Mouse (Mus musculus) limb, embryonic 11.5 days (tissue): Measurements from ENCODE around the gene Ptcra. TPM values are rescaled to one million over a fixed set of nuclear protein-coding genes. Genes with fewer than 3 reads are reported as not detected.

Source experiments
- ATAC-seq: fragments of 200-750 bp; cut with Nextera tagmentation; 2 replicates; pipeline ENCODE4 v1.8.0; 2017; ENCODE audit warnings: low read depth; ENCODE audit not compliant: insufficient number of reproducible peaks, low FRiP score, low TSS enrichment
- DNase-seq: peaks from one replicate; pipeline ENCODE4 v3.0.0-alpha.2; 2015; ENCODE audit warnings: low spot score
- H3K27ac ChIP-seq: fragments of 300-500 bp; sonication (generic); replicated peaks from 2 replicates; pipeline ENCODE4 v1.5.1; 2014; ENCODE audit warnings: low read depth, mild to moderate bottlenecking, low read length
- H3K27me3 ChIP-seq: fragments of 300-500 bp; sonication (generic); 2 replicates; pipeline ENCODE4 v1.6.1; 2014; ENCODE audit warnings: mild to moderate bottlenecking, low read length, mixed read lengths; ENCODE audit not compliant: control insufficient read depth, insufficient read depth
- H3K36me3 ChIP-seq: fragments of 300-500 bp; sonication (generic); 2 replicates; pipeline ENCODE4 v1.6.1; 2014; ENCODE audit warnings: mild to moderate bottlenecking, low read length, moderate library complexity, mixed read lengths; ENCODE audit not compliant: control insufficient read depth, insufficient read depth
- H3K4me1 ChIP-seq: fragments of 300-500 bp; sonication (generic); 2 replicates; pipeline ENCODE4 v1.6.1; 2014; ENCODE audit warnings: low read length, mixed read lengths; ENCODE audit not compliant: control insufficient read depth, insufficient read depth
- H3K4me2 ChIP-seq: fragments of 300-500 bp; sonication (generic); 2 replicates; pipeline ENCODE4 v1.6.1; 2014; ENCODE audit warnings: low read depth, mild to moderate bottlenecking, moderate library complexity; ENCODE audit not compliant: severe bottlenecking
- H3K4me3 ChIP-seq: fragments of 300-500 bp; sonication (generic); 2 replicates; pipeline ENCODE4 v1.5.1; 2014; ENCODE audit warnings: low read depth, low read length
- H3K9ac ChIP-seq: fragments of 300-500 bp; sonication (generic); 2 replicates; pipeline ENCODE4 v1.6.1; 2014; ENCODE audit warnings: mild to moderate bottlenecking, low read length
- H3K9me3 ChIP-seq: fragments of 300-500 bp; sonication (generic); 2 replicates; pipeline ENCODE4 v1.6.1; 2016; ENCODE audit warnings: low read length; ENCODE audit not compliant: control insufficient read depth
- WGBS: fragments of 180-500 bp; shearing (Covaris S2); extraction: QIAGEN DNeasy Blood & Tissue Kit; methylation state at CpG from one replicate; pipeline ENCODE4 v1.1.7; 2014; 5-methylcytosine and 5-hydroxymethylcytosine counted together
- polyA plus RNA-seq: library from polyadenylated mRNA; unstranded; fragments of >200 nt; fragmentation: Nextera tagmentation; extraction: Ambion mirVana; gene quantifications from 2 replicates; pipeline ENCODE4 v1.2.1, GENCODE M21; 2014

Gene Ptcra
- polyA plus RNA-seq, 1 experiment from 2014 or later, result 0.91 TPM

- ATAC-seq, result no peak
- H3K27ac ChIP-seq, result no peak overlapping the region
- 75% methylated on average over 7 of the region's 7 CpGs for WGBS
Measured at GRCm38 (mm10) chr17:46712442-46712841, 51.1 kb downstream of the Ptcra start.

GRCm38 (mm10) chr17:46711612-46712271 is 51.8 kb downstream of the Ptcra start:
- under 1% methylated on average over 60 of the region's 76 CpGs for WGBS
- Histone ChIP-seq H3K27me3 (no peaks in the 10 kb centered on the region), H3K4me3 (peak overlapping the region; percentile 97), H3K27ac (peak overlapping the region; percentile 21; the same call in 1 of the 2 replicates), H3K9me3 (no peaks in the 10 kb centered on the region), H3K9ac (peak overlapping the region; percentile 88), H3K4me1 (peaks cover 8% of the 10 kb centered on the region; the same call in 1 of the 2 replicates), H3K4me2 (peak overlapping the region; percentile 99), H3K36me3 (peaks cover 11% of the 10 kb centered on the region)
- no peak for DNase-seq
- peak; percentile 19; the same call in 1 of the 2 replicates for ATAC-seq

More at GRCm38 (mm10) chr17:46712442-46712841, 51.1 kb downstream of the Ptcra start:
- no peaks in the 10 kb centered on the region for H3K27me3 ChIP-seq
- H3K4me3 ChIP-seq, result peak overlapping the region; percentile 97
- DNase-seq, result no peak
- H3K9me3 ChIP-seq, result no peaks in the 10 kb centered on the region
- peak overlapping the region; percentile 88; the same call in 1 of the 2 replicates for H3K9ac ChIP-seq
- H3K36me3 ChIP-seq, result peaks cover 11% of the 10 kb centered on the region
- H3K4me2 ChIP-seq, result peak overlapping the region; percentile 99
- peaks cover 8% of the 10 kb centered on the region; the same call in 1 of the 2 replicates for H3K4me1 ChIP-seq

- DNase-seq (peak; percentile 95), ATAC-seq (peak; percentile 87)
- H3K4me2 ChIP-seq, result peak within 1 kb of the TSS; percentile 99
- 8% methylated on average over 36 of the region's 36 CpGs for WGBS
- no peaks in the 10 kb centered on the region for H3K9me3 ChIP-seq
- peak within 1 kb of the TSS; percentile 88 for H3K9ac ChIP-seq
- peaks cover 11% of the 10 kb centered on the region for H3K36me3 ChIP-seq
- peak within 1 kb of the TSS; percentile 97 for H3K4me3 ChIP-seq
- peak within 1 kb of the TSS; percentile 21; the same call in 1 of the 2 replicates for H3K27ac ChIP-seq
- H3K4me1 ChIP-seq, result peaks cover 8% of the 10 kb centered on the region; the same call in 1 of the 2 replicates
- no peaks in the 10 kb centered on the region for H3K27me3 ChIP-seq
Measured at GRCm38 (mm10) chr17:46710959-46711597, 52.4 kb downstream of the Ptcra start, which contains the start of gene Pex6. Gene Pex6 (plus strand): TSS chr17:46711463.

GRCm38 (mm10) chr17:46706375-46707089 is 57.0 kb downstream of the Ptcra start:
- H3K27ac ChIP-seq, result no peak overlapping the region
- no peak overlapping the region for H3K4me3 ChIP-seq
- no peaks in the 10 kb centered on the region for H3K27me3 ChIP-seq
- no peaks in the 10 kb centered on the region for H3K9me3 ChIP-seq
- ATAC-seq (no peak), DNase-seq (no peak)
- 94% methylated on average over 14 of the region's 14 CpGs for whole genome bisulfite sequencing
- H3K9ac ChIP-seq, result no peak overlapping the region
- peaks cover 15% of the 10 kb centered on the region for H3K4me1 ChIP-seq
- no peaks in the 10 kb centered on the region for H3K36me3 ChIP-seq
- H3K4me2 ChIP-seq, result no peak overlapping the region

Other genes starting within 250 kb of the Ptcra start
- gene Cul9, start 217.3 kb downstream of the Ptcra start, polyA plus RNA-seq, result 3.8 and 3.9 TPM in 2 replicates
- 8.3 and 9.8 TPM in 2 replicates for gene Srf, start 207.5 kb downstream of the Ptcra start, polyA plus RNA-seq
- gene Ptk7, start 134.2 kb downstream of the Ptcra start, polyA plus RNA-seq, result 50.3 and 60.4 TPM in 2 replicates
- 23.8 and 25.7 TPM in 2 replicates for gene Klc4, start 117.7 kb downstream of the Ptcra start, polyA plus RNA-seq
- 106 and 126 TPM in 2 replicates for gene Mrpl2, start 117.5 kb downstream of the Ptcra start, polyA plus RNA-seq
- gene Cul7, start 113.4 kb downstream of the Ptcra start, polyA plus RNA-seq, result 34.6 and 36.3 TPM in 2 replicates
- 59.8 and 61.3 TPM in 2 replicates for gene Rrp36, start 89.4 kb downstream of the Ptcra start, polyA plus RNA-seq
- 153 and 160 TPM in 2 replicates for gene Mea1, start 84.9 kb downstream of the Ptcra start, polyA plus RNA-seq
- gene Klhdc3, start 82.8 kb downstream of the Ptcra start, polyA plus RNA-seq, result 117 and 121 TPM in 2 replicates
- gene Ppp2r5d, start 58.6 kb downstream of the Ptcra start, polyA plus RNA-seq, result 122 and 135 TPM in 2 replicates
- 18.1 and 18.5 TPM in 2 replicates for gene Pex6, start 52.2 kb downstream of the Ptcra start, polyA plus RNA-seq
- gene Gnmt, start 34.5 kb downstream of the Ptcra start, polyA plus RNA-seq, result 0.35 TPM in 1 of 2 replicates, not detected in the other
- 49.1 and 52.4 TPM in 2 replicates for gene Cnpy3, start 11.5 kb downstream of the Ptcra start, polyA plus RNA-seq
- 41.8 and 43.4 TPM in 2 replicates for gene 2310039H08Rik, start 8.9 kb upstream of the Ptcra start, polyA plus RNA-seq
- gene Rpl7l1, start 19.0 kb upstream of the Ptcra start, polyA plus RNA-seq, result 195 and 196 TPM in 2 replicates
- gene Bicral, start 94.8 kb upstream of the Ptcra start, polyA plus RNA-seq, result 4.6 and 5.9 TPM in 2 replicates
- 73.0 and 73.3 TPM in 2 replicates for gene Tbcc, start 127.0 kb upstream of the Ptcra start, polyA plus RNA-seq
- not detected in 2 replicates for gene Prph2, start 146.7 kb upstream of the Ptcra start, polyA plus RNA-seq
- gene Ubr2, start 246.8 kb upstream of the Ptcra start, polyA plus RNA-seq, result 19.2 and 20.2 TPM in 2 replicates